Mouse (Mus musculus) lung, adult 2 months (tissue): ENCODE data around the gene Fam89b.

Source experiments
- CTCF ChIP-seq: fragments of 200-500 bp; IDR thresholded peaks from 2 replicates; pipeline ENCODE4 v1.5.1; 2011; ENCODE audit warnings: mild to moderate bottlenecking, low read length, control low read depth; ENCODE audit not compliant: insufficient read depth
- POLR2A ChIP-seq: fragments of 200-500 bp; IDR thresholded peaks from 2 replicates; pipeline ENCODE4 v1.6.1; 2011; ENCODE audit warnings: low read depth, mild to moderate bottlenecking, control low read depth, low read length, borderline replicate concordance; ENCODE audit errors: extremely low read depth

DNA sequence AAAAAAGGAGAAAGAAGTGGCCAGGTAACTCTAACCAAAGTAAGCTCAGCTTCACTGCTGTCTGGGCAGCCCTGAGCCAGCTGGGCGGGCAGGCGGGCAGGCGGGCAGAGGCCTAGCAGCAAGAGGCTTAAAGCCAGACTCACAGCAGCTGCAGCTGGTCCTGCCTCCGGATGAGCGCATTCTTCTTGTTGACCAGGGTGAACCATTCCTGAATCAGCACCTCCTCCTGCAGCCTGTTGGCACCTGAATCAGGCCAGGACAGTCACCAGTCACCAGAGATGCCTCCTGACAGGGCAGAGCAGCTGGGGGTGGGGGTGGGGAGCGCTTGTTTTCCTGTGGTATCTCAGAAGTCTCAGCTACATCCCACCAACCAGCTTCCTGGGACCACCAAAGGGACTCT lies 19.4 kb downstream of the Fam89b start:
- TF ChIP-seq CTCF: no peak
- no peak for TF ChIP-seq POLR2A
